8 mouse cellular contexts compared by ENCODE assay signal in genomic region chr2:62046861-62047503, GRCm38 (mm10). TPM values are rescaled to one million over a fixed set of nuclear protein-coding genes. Genes with fewer than 3 reads are reported as not detected.
A peak's percentile ranks its signal among the peaks of the same experiment; 100 is the strongest.
DNase-seq lines count a peak whose midpoint lies in the region; ATAC-seq lines count a peak whose summit lies in the region.

No protein-coding gene starts in this region.

- no peak for DNase-seq in liver, embryonic 11.5 days (ENCODE audit: low spot score)
- no peak for DNase-seq in liver
- DNase-seq in right cerebral cortex, postnatal 25 days: peak; percentile 16
- no peak for DNase-seq in cerebellum, adult 18-20 months
- no peak for DNase-seq in heart, postnatal 25 days (ENCODE audit: low spot score)

- H3K9me3 ChIP-seq in liver, embryonic 11.5 days (ENCODE audit: control insufficient read depth, low read length): no peaks in the 10 kb centered on the region
- H3K9me3 ChIP-seq in forebrain, embryonic 16.5 days (ENCODE audit: control insufficient read depth, low read length): no peaks in the 10 kb centered on the region
- H3K9me3 ChIP-seq in limb, embryonic 12.5 days: no peaks in the 10 kb centered on the region

- 13% methylated on average over 10 of the region's 10 CpGs for WGBS in liver, embryonic 11.5 days
- 5% methylated on average over 10 of the region's 10 CpGs for WGBS in forebrain, embryonic 16.5 days
- 14% methylated on average over 10 of the region's 10 CpGs for WGBS in limb, embryonic 12.5 days

- peak overlapping the region; percentile 42; the same call in 1 of the 2 replicates for H3K4me3 ChIP-seq in liver, embryonic 11.5 days (ENCODE audit: low read depth, low read length)
- peak overlapping the region; percentile 55 for H3K4me3 ChIP-seq in forebrain, embryonic 16.5 days (replicated peaks; ENCODE audit: low read length)
- peak overlapping the region; percentile 51 for H3K4me3 ChIP-seq in limb, embryonic 12.5 days (replicated peaks)

- peaks cover 6% of the 10 kb centered on the region; the same call in 1 of the 2 replicates for H3K27me3 ChIP-seq in liver, embryonic 11.5 days (replicated peaks; ENCODE audit: control insufficient read depth, insufficient read depth, low read length)
- H3K27me3 ChIP-seq in forebrain, embryonic 16.5 days (replicated peaks; ENCODE audit: control insufficient read depth, insufficient read depth, low read length): no peaks in the 10 kb centered on the region
- peaks cover 18% of the 10 kb centered on the region for H3K27me3 ChIP-seq in limb, embryonic 12.5 days

- peak overlapping the region; percentile 62 for H3K4me2 ChIP-seq in liver, embryonic 11.5 days
- peak overlapping the region; percentile 64 for H3K4me2 ChIP-seq in forebrain, embryonic 16.5 days (ENCODE audit: low read length)
- H3K4me2 ChIP-seq in limb, embryonic 12.5 days: peak overlapping the region; percentile 71

- no peak for ATAC-seq in liver, embryonic 11.5 days (replicated peaks; ENCODE audit: low FRiP score)
- peak; percentile 34 for ATAC-seq in forebrain, embryonic 16.5 days
- ATAC-seq in limb, embryonic 12.5 days (ENCODE audit: insufficient number of reproducible peaks, insufficient read depth, low FRiP score, low TSS enrichment, low read depth): no peak; the same call in 1 of the 2 replicates
- ATAC-seq in activated CD4-positive, CD25-positive, alpha-beta regulatory T cell, adult 4 months: no peak

- H3K9ac ChIP-seq in liver, embryonic 11.5 days (ENCODE audit: low read depth, low read length): no peak overlapping the region
- peak overlapping the region; percentile 68 for H3K9ac ChIP-seq in forebrain, embryonic 16.5 days (replicated peaks; ENCODE audit: low read depth, low read length)
- peak overlapping the region; percentile 38 for H3K9ac ChIP-seq in limb, embryonic 12.5 days (replicated peaks)

- no peaks in the 10 kb centered on the region for H3K36me3 ChIP-seq in liver, embryonic 11.5 days (ENCODE audit: control insufficient read depth, insufficient read depth, low read length)
- H3K36me3 ChIP-seq in forebrain, embryonic 16.5 days (ENCODE audit: control insufficient read depth, insufficient read depth): no peaks in the 10 kb centered on the region
- no peaks in the 10 kb centered on the region for H3K36me3 ChIP-seq in limb, embryonic 12.5 days

- no peak overlapping the region for H3K27ac ChIP-seq in liver, embryonic 11.5 days (ENCODE audit: low read depth, low read length)
- peak overlapping the region; percentile 85 for H3K27ac ChIP-seq in forebrain, embryonic 16.5 days (ENCODE audit: low read length)
- H3K27ac ChIP-seq in limb, embryonic 12.5 days: no peak overlapping the region

- no peaks in the 10 kb centered on the region for H3K4me1 ChIP-seq in liver, embryonic 11.5 days (replicated peaks; ENCODE audit: control insufficient read depth, insufficient read depth, low read length)
- peaks cover 7% of the 10 kb centered on the region; the same call in 1 of the 2 replicates for H3K4me1 ChIP-seq in forebrain, embryonic 16.5 days (replicated peaks; ENCODE audit: control insufficient read depth, insufficient read depth, low read length)
- 0 out of 2 replicates have a peak, but pooled peaks cover 3% of the 10 kb centered on the region for H3K4me1 ChIP-seq in limb, embryonic 12.5 days (replicated peaks)

- intact Hi-C loops in heart, postnatal 25 days (cut with DNase I): no loop called here

RNA-seq across cellular contexts. Expression of gene Slc4a10, which starts 0.7 kb away (rescaled TPM):
- 0.10 and 0.14 TPM in 2 replicates for polyA plus RNA-seq in liver, embryonic 11.5 days (2014; fragmentation: Nextera tagmentation; extraction: Ambion mirVana)
- 9.7 and 13.8 TPM in 2 replicates for polyA plus RNA-seq in forebrain, embryonic 16.5 days (2015; fragmentation: Nextera tagmentation; extraction: Ambion mirVana)
- not detected in 2 replicates for polyA plus RNA-seq in limb, embryonic 12.5 days (2016; fragmentation: Nextera tagmentation; extraction: Ambion mirVana)
- total RNA-seq in heart, postnatal 25 days (2021): not detected
- 1 to 10 TPM; 1.3 to 1.7 TPM for polyA plus RNA-seq in activated CD4-positive, CD25-positive, alpha-beta regulatory T cell, adult 4 months (2017; shearing (Covaris generic))
